Mouse (Mus musculus) bone marrow macrophage, adult 2 months (primary cell): ENCODE results near the gene Xntrpc.

Experiments used
- CTCF ChIP-seq: IDR thresholded peaks from 2 replicates; pipeline ENCODE4 v1.5.1; 2012; ENCODE audit warnings: low read depth, mild to moderate bottlenecking, low read length, moderate library complexity
- POLR2A ChIP-seq: IDR thresholded peaks from 2 replicates; pipeline ENCODE4 v1.6.1; 2012; ENCODE audit warnings: mild to moderate bottlenecking, low read depth, low read length, borderline replicate concordance

- TF ChIP-seq CTCF (no peak), POLR2A (no peak)
These were observed 3.3 kb upstream of the Xntrpc start for GRCm38 (mm10) chr7:102062203-102062602.
